8 mouse cellular contexts compared by ENCODE assay signal in the genomic region with DNA sequence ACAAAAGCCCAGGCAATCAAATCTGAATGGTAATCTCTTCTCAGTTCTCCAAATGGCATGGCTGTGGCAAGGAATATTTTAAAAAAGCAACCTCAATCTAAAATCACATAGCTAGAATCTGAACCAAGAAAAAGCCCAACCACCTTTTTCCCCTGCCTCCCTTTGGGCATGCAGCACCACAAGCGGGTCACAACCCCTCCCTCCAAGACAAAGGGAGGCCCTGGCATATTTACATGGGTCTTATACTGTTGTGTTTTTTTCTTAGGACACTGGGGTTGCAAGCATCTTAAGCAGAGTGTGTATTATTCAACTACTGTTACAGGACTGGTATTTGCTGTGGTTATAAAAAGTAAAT. TPM values are rescaled to one million over a fixed set of nuclear protein-coding genes. Genes with fewer than 3 reads are reported as not detected.
DNase-seq lines count a peak whose midpoint lies in the region; ATAC-seq and TF ChIP-seq lines count a peak whose summit lies in the region.

No protein-coding gene starts in this region.

- WGBS in heart, embryonic 10.5 days, result 13% methylated on average over 1 of the region's 1 CpGs
- WGBS in limb, embryonic 11.5 days, result 39% methylated on average over 1 of the region's 1 CpGs
- 0% methylated on average over 1 of the region's 1 CpGs for WGBS in stomach, postnatal 0 days

- no peak overlapping the region for H3K4me3 ChIP-seq in heart, embryonic 10.5 days
- H3K4me3 ChIP-seq in limb, embryonic 11.5 days (ENCODE audit: low read depth, low read length), result no peak overlapping the region
- no peak overlapping the region for H3K4me3 ChIP-seq in stomach, postnatal 0 days (ENCODE audit: low read depth, low read length)

- peaks cover 66% of the 10 kb centered on the region for H3K36me3 ChIP-seq in heart, embryonic 10.5 days
- peaks cover 28% of the 10 kb centered on the region for H3K36me3 ChIP-seq in limb, embryonic 11.5 days (ENCODE audit: control insufficient read depth, insufficient read depth, low read length)
- peaks cover 28% of the 10 kb centered on the region for H3K36me3 ChIP-seq in stomach, postnatal 0 days (ENCODE audit: control insufficient read depth, insufficient read depth, low read length)

- peaks cover 12% of the 10 kb centered on the region for H3K4me1 ChIP-seq in heart, embryonic 10.5 days
- H3K4me1 ChIP-seq in limb, embryonic 11.5 days (ENCODE audit: control insufficient read depth, insufficient read depth, low read length), result no peaks in the 10 kb centered on the region
- H3K4me1 ChIP-seq in stomach, postnatal 0 days (replicated peaks; ENCODE audit: control insufficient read depth, insufficient read depth), result no peaks in the 10 kb centered on the region

- H3K27ac ChIP-seq in heart, embryonic 10.5 days, result peak overlapping the region; percentile 69
- H3K27ac ChIP-seq in limb, embryonic 11.5 days (replicated peaks; ENCODE audit: low read depth, low read length), result peak overlapping the region; percentile 55; the same call in 1 of the 2 replicates
- H3K27ac ChIP-seq in stomach, postnatal 0 days (replicated peaks), result peak overlapping the region; percentile 67

- no peak overlapping the region for H3K9ac ChIP-seq in limb, embryonic 11.5 days (ENCODE audit: low read length)
- no peak overlapping the region for H3K9ac ChIP-seq in stomach, postnatal 0 days (ENCODE audit: low read length)

- no peak overlapping the region for H3K4me2 ChIP-seq in limb, embryonic 11.5 days (ENCODE audit: low read depth, severe bottlenecking)
- H3K4me2 ChIP-seq in stomach, postnatal 0 days (replicated peaks; ENCODE audit: low read depth), result no peak overlapping the region

- H3K9me3 ChIP-seq in heart, embryonic 10.5 days, result no peaks in the 10 kb centered on the region
- H3K9me3 ChIP-seq in limb, embryonic 11.5 days (ENCODE audit: control insufficient read depth, low read length), result peaks cover 4% of the 10 kb centered on the region; the same call in 1 of the 2 replicates
- no peaks in the 10 kb centered on the region for H3K9me3 ChIP-seq in stomach, postnatal 0 days (ENCODE audit: control insufficient read depth, low read length)

- TF ChIP-seq EP300 in stomach, postnatal 0 days (optimal IDR thresholded peaks at IDR 0.05), result no peak

- no peaks in the 10 kb centered on the region for H3K27me3 ChIP-seq in heart, embryonic 10.5 days (ENCODE audit: insufficient read depth, poor library complexity, severe bottlenecking)
- no peaks in the 10 kb centered on the region for H3K27me3 ChIP-seq in limb, embryonic 11.5 days (ENCODE audit: control insufficient read depth, insufficient read depth, low read length)
- H3K27me3 ChIP-seq in stomach, postnatal 0 days (ENCODE audit: control insufficient read depth, insufficient read depth, low read length), result no peaks in the 10 kb centered on the region

- TF ChIP-seq CTCF in stomach, postnatal 0 days (IDR thresholded peaks at IDR 0.05; ENCODE audit: low read depth), result no peak

- peak; percentile 93 for DNase-seq in 3T3-L1 (ENCODE audit: low read depth, low spot score)
- DNase-seq in Muller cell, postnatal 12 days (ENCODE audit: inconsistent ontology term), result peak; percentile 56
- no peak for DNase-seq in heart, embryonic 10.5 days (ENCODE audit: low spot score)
- DNase-seq in limb, embryonic 11.5 days (ENCODE audit: low spot score), result no peak
- DNase-seq in stomach, postnatal 0 days (ENCODE audit: low spot score), result no peak
- no peak for DNase-seq in B cell, adult 2 months
- DNase-seq in cerebellum, adult 11-12 months, result no peak
- DNase-seq in left cerebral cortex, adult 8-10 months (ENCODE audit: low spot score in 2 of 2), result no peak

- no peak for ATAC-seq in limb, embryonic 11.5 days (ENCODE audit: insufficient number of reproducible peaks, low FRiP score, low TSS enrichment, low read depth)
- peak; percentile 65; the same call in 1 of the 2 replicates for ATAC-seq in stomach, postnatal 0 days (ENCODE audit: low FRiP score, low TSS enrichment)

RNA-seq across cellular contexts. Expression of a gene that starts 16.1 kb away (rescaled TPM):
- 169 and 203 TPM in 2 replicates for polyA plus RNA-seq in heart, embryonic 10.5 days (2016; fragmentation: Nextera tagmentation; extraction: Ambion mirVana)
- 376 and 418 TPM in 2 replicates for polyA plus RNA-seq in limb, embryonic 11.5 days (2014; fragmentation: Nextera tagmentation; extraction: Ambion mirVana)
- 53.6 and 56.6 TPM in 2 replicates for polyA plus RNA-seq in stomach, postnatal 0 days (2015; fragmentation: Nextera tagmentation; extraction: Ambion mirVana)
- total RNA-seq in left cerebral cortex, adult 8-10 months (2022), result 10 to 100 TPM; 67.0 to 96.0 (median 77.4) TPM

RNA-seq across cellular contexts. Expression of a gene that starts 58.3 kb away (rescaled TPM):
- 0.21 TPM in 1 of 2 replicates, not detected in the other for polyA plus RNA-seq in heart, embryonic 10.5 days (2016; fragmentation: Nextera tagmentation; extraction: Ambion mirVana)
- not detected in 2 replicates for polyA plus RNA-seq in limb, embryonic 11.5 days (2014; fragmentation: Nextera tagmentation; extraction: Ambion mirVana)
- not detected in 2 replicates for polyA plus RNA-seq in stomach, postnatal 0 days (2015; fragmentation: Nextera tagmentation; extraction: Ambion mirVana)
- 1 to 10 TPM in 1 of 4 experiments, under 1 TPM in 2, not detected in 1; 0.74 to 2.0 (median 0.98) TPM for total RNA-seq in left cerebral cortex, adult 8-10 months (2022)

Comparison
In these comparisons a context has a peak if more than half of its experiments do, and no peak if none do; other contexts are left out.
1. DNase-seq: peak in 3T3-L1 (single experiment) and Muller cell, postnatal 12 days (single experiment); none in heart, embryonic 10.5 days (single experiment), limb, embryonic 11.5 days (single experiment), stomach, postnatal 0 days (single experiment), B cell, adult 2 months (0 of 2), cerebellum, adult 11-12 months (single experiment) and left cerebral cortex, adult 8-10 months (0 of 2).
2. Peak in every context shown above with its lines, with median percentiles within 50 percentile points of each other: H3K27ac ChIP-seq.